Mouse (Mus musculus) adrenal gland, postnatal 36 days (tissue): ENCODE measurements at regions not wholly inside any gene's neighbourhood (a gene's known extent, or its start where the extent isn't known, plus 50 kb on each side); places are given as distances from the start of the nearest gene placed in this dataset.
A peak's percentile ranks its signal among the peaks of the same experiment; 100 is the strongest.

Source experiments
- DNase-seq, 2 experiments: peaks; one replicate each; pipeline ENCODE4 v3.0.0; 2021; ENCODE audit warnings: mixed read lengths in 1 of 2

DNA sequence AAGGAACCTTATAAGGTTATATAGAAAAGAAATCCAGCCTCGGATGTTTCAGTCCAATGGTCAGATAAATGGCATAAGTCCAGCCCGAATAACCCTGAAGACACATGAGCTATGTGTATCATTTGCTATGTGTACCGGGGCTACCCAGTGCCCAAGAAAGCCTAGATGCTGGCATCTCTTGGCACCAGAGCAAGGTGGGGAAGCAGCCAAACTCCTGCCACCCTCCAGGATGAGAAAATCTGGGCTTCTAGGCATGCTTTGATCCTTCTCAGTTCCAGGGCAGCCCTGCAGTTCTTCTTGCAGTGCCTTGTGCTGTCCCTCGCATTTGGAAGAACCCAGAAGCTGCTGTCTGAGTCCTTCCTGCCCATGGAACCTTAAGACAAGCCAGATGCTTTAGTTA lies 149.8 kb upstream of the Ncam1 start:
- no peak for DNase-seq

DNA sequence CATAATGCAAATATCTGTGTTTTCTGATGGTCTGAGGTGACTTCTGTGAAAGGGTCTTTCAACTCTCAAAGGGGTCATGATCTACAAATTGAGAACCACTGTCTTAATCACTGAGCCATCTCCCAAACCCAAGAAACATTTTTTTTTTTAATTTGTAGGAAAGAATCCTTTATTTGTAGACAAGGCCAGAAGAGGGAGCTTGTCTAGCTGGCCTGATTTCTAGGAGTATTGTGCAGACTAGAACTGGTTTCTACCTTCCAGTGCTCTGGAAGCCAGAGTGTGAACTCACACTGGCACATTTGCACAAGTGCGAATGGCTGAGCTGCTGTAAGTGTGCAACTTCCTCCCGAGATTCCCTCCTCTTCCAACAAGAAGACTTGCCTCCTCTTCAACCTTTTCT lies 148.1 kb upstream of the Ncam1 start:
- no peak for DNase-seq

DNA sequence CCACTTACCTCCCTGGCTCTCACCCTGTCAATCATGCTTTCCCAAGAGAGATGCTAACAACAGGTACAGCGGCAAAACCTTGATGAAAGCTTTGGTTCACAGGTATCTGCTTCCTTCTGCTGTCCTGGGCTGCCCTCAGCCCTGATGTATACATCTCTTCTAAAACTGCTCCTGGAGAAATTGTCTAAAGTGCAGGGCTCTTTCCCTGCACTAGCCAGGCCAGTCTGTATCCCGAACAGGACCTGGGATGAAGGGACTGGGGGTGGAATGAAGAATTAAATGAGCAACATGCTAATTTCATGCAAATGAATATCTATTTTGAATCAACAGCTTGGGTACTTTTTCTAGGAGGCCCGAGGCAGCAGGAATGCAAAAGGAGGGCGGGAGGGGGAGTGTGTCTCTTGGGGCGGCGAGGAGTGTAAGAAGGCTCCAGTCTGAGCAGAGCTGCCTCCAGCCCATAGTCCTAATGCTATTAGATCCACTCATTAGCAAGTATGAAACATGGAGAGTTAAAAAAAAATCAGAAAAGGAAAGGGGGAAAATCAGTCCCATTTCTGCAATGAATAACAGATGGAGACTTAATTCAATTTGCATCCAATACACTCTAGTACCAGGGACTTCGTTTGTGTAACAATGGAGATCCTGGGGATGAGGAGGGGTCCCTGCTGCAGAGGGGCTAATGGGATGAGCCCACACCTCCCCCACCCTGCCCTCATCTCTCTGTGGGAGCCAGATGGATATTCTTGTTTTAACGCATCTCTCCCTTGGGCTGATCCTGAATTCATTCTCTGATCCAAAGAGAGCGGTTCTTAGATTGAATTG lies 137.0 kb upstream of the Ncam1 start:
- DNase-seq = no peak

DNA sequence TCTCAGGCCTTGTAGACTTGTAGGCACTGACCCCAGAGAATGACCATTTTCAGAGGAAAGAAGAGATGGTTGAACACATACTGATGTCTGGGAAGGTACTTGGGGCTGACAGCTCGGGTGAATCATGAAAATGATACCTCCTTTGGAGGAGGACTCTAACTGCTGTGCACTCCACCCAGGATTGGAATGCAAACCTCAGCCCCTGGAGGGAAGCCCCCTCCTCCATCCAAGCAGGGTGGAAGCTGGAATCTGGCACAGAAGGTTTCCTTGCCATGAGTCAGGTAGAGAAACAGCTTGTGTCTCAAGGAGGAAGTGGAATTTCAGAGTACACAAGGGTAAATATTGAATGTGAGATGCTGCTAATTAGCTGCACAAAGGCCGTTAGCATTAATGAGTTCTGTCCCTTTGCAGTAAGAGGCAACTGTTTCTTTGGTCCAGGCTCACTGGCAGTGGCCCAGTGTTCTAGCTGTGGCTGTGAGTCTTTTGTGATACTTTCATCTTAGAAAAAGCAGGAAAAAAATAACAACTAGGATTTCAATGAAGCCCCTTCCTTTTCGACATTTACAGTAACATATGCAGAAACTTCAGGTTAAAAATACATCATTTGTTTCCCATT lies 129.4 kb upstream of the Ncam1 start:
- no peak for DNase-seq

DNA sequence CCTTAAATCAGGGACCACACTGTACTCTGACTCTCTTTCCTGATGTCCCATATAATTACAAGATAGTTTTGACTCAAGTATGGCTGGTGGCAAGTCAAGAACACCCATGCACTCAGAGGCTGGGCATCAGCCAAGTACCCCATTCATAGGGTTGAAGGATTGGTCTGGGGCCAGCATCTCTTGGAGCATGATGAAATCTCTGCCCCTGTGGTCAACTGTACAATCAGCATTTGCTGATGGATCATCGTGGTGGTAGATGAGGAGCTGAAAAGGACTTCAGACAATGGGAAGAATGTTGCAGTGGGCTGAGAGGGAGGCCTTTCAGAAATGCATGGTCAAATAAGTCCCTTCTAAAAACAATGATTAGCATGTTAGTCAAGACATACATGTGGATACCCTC lies 128.6 kb upstream of the Ncam1 start:
- no peak for DNase-seq

DNA sequence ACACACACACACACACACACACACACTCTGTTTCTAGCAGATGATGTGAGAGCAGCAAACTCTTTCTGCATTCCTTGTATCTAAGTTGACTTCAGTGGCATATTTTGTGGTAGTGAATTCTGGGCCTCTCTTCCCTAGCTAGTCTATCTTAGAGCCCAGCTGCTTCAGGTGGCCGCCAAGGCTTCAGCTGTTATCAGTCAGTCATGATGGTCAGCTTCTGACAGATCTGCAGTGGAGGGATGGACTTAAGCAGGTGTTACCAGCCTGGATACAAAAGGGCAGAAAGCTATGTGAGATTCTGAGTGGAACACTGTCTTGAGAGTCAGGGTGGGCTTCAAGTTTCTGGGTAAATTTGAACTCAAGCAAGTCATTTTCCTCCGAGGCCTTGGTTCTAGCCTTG lies 127.1 kb upstream of the Ncam1 start:
- no peak for DNase-seq

DNA sequence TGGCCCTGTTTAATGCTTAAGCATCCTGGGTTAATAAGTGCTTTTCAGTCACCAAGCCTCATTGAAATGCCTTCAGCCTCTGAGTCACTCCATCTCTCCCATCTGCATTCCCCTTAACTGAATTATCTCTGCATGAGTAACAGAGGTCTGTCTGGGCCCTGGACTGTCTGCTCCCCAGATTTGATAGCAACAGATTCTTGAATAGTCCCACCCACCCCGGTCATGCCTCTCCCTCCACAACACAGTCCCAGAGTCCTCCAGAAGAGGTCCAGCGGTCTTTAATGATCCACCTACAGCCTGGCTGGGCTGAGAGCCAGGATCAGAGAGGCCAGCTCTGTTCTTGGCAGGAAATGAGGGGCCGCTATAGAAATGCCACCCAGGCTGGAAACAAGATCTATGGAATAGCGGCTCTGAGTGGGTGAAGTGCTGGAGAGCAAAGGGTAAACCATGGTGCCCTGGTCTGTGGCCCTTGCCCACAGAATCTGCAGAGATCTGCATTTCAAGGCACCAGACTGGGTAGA lies 125.3 kb upstream of the Ncam1 start:
- peak in 1 of 2 experiments; percentile 18 for DNase-seq

DNA sequence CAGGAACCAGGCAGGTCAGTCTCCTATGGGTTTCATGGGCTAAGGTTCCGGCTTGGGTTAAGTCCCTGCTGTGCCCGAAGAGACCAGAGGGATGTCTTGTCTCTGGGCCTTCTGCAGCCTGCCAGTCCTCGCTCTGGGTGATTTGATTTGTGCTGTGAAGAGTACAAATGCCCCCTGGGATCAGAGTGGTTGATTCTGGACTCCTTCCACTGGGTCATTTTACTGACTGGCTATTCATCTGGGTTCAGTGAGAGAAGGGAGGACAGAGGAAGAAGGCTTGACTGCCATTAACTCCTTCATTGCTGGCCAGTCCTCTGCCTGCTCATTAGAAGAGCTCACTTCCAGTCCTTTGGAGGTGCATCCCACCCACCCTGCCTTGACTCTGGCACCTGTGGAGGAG lies 124.0 kb upstream of the Ncam1 start:
- DNase-seq = no peak

DNA sequence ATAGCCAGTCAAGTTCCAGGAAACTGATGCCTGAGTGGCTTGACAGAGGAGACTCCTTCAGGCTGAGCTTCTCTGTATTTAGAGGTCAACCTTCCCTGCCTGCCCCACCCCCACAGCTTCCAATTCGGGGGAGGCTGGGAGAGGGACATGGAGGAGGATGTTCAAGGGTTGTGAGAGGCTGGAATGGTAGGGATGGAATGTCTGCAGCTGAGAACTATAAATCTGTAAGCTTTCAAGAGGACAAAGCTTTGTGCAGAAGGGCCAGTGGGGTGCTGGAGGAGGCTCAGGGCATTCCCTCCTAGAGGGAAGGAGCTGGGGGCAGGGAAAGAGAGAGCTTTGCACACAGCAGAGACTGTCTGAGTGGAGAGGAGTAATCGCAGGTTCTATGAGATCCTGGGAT lies 123.4 kb upstream of the Ncam1 start:
- DNase-seq = no peak

DNA sequence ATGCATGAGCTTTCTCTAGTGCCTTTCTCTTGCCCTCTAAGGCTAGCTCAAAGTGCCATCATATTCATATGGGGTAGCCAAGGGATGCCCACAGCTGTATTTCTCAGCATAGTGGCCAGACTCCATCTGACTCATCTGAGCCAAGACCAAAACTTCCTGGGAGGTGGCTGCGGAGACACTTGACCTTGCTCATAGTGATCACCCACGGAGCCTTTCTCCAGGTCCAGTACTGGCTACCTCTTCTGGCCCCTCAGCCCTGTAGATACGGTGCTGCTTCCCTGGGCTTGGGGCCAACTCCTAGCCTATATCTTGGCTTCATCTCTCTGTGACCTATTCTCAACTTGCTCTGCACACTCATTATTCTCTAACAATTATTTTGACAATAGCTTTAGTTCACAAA lies 122.6 kb upstream of the Ncam1 start:
- DNase-seq = no peak

DNA sequence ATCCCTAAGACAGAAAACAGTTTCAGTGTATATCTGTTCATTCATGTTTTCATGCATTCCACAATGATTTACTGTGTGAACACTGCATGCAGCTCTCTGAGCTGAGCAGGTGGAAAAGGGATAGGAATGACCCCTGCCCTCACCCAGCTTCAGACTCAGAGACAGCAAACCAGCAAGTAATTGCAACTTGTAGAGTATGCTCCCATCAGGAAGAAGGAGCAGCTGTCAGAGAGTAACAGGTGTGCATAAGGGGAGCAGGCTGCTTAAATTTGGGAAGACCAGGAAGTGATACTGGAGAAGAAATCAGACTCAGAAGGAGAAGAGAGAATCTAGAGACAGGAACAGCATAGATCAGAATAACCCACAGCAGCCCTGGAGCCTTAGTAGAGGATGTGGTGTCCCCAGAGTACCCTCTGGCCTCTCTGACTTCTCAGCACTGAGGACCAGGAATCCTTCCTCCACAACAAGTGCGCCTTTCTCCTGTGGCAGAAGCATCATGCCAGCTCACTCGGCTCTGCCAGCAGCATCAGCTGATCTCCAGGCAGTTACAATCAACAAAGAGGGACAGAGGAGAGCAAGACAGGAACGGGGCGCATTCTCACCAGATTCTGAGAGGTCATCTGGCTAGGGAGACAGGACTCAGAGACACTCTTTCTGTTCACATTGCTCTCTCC lies 116.5 kb upstream of the Ncam1 start:
- no peak for DNase-seq

DNA sequence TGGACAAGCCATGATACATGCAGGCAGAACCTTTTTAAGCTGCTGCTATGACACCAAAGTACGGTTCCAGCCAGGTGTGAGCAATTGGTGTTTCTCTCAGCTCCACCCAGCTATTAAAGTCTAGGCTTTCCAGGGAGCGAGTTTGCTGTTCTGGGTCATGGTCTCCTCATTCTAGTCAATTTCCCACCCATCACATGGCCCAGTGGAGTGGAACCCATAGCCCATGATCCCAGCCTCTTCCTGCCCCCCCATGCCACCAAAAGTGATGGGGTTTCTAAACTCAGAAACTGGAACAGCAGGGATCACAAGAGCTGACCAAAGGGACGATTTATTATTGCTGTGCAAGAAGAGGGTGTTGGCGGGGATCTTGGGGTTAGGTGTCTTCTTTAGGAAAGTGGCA lies 115.0 kb upstream of the Ncam1 start:
- no peak for DNase-seq

DNA sequence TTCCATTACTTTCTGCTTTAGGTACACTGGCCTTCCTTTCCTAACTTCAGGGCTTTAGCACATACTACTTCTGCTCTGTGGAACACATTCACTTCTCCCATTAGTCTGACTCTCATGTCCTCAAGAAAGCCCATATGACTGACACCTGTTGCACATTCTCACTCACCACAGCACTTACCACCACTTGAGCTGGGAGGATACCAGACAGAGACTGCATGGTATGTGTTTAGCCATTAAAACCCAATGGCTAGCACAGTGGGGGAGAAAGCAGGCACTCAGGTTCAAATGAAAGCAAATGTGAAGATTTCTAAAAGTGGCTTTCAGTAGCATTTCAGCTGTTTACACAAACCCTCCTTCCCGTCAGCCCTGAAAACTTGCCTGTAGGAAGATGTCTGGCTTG lies 113.6 kb upstream of the Ncam1 start:
- DNase-seq = no peak

DNA sequence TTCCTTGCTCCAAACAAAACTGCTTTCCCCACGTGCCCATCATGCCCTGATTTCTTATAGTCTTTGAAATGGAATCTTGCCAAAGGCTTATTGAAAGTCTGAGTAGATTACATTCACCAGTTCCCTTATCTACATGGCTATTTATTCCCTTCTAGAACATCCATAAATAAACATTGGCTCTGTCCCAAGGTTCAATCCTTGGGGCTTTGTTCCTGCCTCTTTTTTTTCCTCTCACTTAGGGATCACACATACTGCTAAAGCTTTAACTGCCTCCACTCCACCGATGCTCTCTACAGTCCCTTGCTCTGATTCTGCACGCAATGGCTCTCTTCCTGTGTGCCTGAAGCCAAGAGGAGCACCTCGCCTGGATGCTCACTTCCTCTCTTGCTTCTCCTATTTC lies 107.6 kb upstream of the Ncam1 start:
- DNase-seq = no peak

DNA sequence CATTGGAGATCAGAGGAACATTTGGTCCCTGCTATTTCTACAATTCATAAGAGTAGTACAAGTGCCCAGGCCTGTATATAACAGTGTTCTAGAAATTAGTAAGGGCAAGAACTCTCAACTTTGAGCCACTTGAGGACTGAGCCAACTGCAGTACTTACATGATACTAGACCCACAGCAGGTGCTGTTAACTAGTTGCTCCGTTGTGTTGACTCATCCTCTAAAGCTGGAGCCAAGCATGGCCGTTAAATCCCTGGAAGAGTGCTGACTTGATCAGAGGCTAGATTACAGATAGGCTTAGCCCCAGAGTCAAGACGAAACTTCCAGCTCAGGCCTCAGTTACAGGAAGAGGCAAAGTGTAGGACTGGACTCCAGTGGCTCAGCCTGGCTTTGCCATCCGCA lies 107.0 kb upstream of the Ncam1 start:
- no peak for DNase-seq

DNA sequence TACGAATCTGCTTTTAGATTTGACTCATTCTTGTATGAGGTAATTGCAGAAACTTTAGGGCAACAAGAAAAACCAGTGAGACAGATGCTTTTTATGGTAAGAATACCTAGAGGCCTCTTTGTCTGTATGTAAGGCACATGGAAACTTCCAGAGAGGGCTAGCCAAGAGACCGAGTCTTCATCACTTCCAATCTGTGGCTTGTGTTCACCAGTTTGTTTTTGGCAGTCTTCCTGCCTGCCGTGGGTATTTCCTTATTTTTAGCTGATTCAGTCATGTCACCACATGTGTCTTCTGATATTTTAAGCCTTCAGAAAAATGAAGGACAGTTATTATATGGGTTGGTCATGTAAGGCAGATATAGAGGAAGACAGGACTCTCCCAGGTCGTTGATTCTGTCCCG lies 100.2 kb upstream of the Ncam1 start:
- no peak for DNase-seq

DNA sequence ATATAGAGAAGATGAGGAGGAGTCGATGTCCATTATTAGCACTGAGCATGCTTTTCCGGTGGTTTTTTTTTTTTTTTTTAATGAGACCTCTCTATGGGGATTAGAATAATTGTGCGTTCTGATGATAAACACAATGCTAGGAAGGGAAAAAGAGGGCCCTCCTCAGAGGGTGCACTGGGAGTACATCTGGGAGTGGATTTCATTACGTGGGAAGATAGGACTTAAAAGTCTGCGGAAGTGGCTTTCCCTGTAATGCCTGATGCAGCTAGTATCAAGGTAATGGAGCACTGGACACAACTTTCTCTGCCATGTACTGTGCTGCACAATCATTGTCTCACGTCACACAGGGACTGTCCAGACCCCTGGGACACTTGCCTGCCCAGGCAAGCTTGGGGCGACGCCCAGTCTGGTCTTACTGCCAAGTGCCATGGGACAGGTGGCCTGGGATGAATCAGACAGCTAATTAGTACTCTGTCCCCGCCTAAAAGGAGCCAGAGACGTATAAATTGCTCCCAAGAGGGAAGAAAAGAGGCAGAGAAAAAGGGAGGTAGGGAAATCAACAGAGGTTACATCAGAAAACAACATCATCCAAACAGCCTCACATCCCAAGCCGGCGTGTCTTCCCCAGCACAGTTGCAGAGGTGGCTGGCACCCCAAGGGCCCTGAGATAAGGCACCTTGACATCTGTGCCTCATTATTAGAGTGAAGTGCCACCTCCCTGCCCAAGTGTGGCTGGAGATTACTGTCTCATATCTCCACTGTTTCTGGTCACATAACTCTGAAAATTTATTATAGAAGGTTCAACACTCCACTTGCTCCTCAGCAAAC lies 86.0 kb upstream of the Ncam1 start:
- peak in 1 of 2 experiments; percentile 17 for DNase-seq

DNA sequence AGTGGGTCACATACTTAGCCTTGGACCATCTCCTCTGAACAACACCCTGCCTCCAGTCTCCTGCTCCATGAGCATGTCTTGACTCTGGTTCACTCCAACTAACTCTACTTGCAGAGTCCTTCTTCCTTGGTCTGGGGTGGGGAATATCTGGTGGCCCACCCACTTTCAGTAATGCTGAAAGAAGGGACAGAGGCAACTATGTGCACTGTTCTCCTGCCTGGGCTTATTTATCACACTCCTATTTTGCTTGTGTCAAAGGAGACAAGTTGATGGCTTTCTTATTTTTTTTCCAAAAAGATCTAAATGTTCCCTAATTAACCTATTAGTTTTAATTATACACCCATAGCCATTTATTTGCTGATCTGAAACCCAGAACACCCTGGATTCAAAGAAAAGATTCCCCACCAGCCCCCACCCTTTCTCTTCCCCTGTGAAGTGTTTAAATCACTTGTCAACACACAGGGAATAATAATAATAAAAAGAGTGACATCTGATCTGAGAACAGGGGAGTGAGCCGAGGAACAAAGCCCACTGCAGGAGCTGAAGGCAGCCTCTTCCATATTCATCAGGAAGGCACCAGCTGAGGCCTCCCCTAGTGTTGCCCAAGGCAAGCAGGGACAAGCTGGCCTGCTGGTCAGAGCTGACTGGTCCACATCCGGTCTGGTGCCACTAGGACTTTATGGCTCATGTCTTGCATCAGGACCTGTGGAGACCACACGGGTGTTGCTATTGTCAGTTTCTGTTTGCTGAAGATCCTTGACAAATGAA lies 80.8 kb upstream of the Ncam1 start:
- no peak for DNase-seq

DNA sequence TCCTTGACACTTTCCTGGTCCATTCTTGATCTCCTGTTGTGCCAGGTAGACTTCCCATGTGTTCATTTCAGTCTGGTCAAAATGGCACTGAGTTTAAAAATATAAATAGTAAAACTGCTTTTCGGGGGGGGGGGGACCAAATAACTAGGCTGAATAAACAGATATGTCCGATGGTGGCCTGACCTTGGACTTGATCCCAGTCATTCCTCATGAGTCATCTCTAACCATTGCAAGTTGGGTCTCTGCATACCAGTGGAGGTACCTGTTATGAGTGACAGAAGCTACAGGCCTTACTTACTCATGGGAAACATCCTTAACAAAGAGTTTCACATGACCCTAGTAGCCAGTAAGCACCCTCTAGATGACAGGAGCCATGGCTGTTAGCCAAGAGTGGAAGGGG lies 76.2 kb upstream of the Ncam1 start:
- peak; percentile 32 to 59 for DNase-seq

DNA sequence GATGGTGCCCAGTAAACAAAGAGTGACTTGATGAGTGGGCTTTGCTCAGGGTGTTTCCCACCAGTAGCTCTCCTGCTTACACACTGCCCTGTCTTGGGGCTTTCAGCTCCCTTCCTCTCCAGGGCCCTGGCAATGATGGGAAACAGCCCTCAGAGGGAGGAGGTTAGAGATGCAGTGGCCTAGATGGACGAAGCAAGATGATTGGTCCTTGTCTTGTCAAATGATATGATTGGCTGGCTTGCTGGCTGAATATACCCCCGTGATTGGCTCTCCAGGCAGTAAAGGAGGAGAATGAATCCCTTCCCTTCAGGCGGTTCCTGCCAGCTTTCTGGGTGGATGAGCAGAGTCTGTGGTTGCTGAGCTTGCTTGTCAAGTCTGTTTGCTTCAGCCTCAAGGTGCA lies 74.8 kb upstream of the Ncam1 start:
- DNase-seq = no peak

DNA sequence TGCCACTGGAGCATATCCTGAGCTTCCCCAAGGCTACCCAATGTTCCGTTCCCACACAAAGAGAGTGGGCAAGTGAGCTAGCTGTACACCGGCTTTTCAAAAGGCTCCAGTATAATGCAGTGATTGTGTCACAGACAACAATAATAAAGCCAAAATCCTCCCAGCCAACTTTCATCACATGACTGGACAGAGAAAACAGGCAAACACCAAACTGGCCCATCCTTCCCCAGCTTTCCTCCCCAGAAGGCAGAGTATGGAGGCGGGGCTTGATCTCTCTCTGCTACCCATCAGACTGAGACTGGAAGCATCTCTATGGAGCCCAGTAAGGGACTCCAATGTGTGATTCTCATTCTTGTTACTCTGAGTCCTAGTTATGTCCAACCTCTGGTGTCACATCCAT lies 52.8 kb upstream of the Ncam1 start:
- DNase-seq = no peak

DNA sequence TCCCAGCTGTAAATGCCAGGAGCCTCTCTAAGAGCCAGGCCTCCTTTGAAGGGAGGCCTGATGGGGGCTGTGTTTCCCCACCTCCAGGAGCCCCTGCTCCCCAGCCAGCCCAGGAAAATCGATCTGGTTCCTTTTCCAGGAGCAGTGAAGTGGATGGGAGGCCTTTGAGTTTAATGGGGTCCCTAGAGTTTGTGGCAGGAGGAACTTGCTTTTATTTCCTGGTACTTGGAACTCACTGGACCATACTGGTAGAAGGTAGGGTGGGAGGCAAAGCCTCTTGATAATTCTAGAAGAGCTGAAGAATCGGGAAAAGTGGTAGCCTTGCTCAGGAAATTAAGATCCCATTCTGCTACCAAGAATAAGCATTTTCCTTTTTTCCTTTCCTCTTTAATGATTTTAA lies 50.7 kb upstream of the Ncam1 start:
- no peak for DNase-seq
